Mouse (Mus musculus): ENCODE data around the gene Glcci1.

GRCm38 (mm10) chr6:8623045-8623444 is 113.6 kb downstream of the Glcci1 start:
- TF ChIP-seq POLR2A (IDR thresholded peaks at IDR 0.05; ENCODE audit: insufficient read length, low read depth) (no peak), MAX (IDR thresholded peaks at IDR 0.05; ENCODE audit: low read depth) (no peak)
